Mouse (Mus musculus): Measurements from ENCODE around the gene Lfng.

DNA sequence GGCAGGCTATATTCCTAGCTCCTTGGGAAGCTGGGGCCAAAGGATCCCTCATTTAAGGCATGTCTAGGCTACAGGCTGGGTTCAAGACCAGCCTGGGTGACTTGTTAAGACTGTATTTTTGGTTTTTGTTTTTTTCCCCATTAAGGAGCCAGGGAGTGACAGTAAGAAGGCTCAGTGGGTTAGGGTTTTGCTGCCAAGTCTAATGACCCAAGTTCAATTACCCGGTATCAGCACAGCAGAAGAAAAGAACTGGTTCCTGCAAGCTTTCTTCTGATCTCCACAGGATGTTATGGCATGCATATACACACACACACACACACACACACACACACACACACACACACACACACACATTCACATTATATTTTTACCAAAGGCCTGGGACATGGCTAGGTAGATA lies 53.3 kb downstream of the Lfng start:
- TF ChIP-seq CTCF (IDR thresholded peaks at IDR 0.05; ENCODE audit: borderline replicate concordance, insufficient read depth, low read depth, low read length) (no peak), POLR2A (IDR thresholded peaks at IDR 0.05; ENCODE audit: borderline replicate concordance, insufficient read depth, low read length) (no peak)

Data from cerebellum, adult 2 months (tissue).